Mouse (Mus musculus) liver, adult 2 months (tissue): ENCODE data around the gene Slc48a1. TPM values are rescaled to one million over a fixed set of nuclear protein-coding genes. Genes with fewer than 3 reads are reported as not detected.

Experiments
- DNase-seq: peaks from one replicate; pipeline ENCODE4 v3.0.0-alpha.2; 2011; ENCODE audit warnings: low read depth, low spot score; ENCODE audit errors: extremely low read depth
- H3K27ac ChIP-seq: fragments of 200-500 bp; replicated peaks from 2 replicates; pipeline ENCODE4 v1.5.1; 2012; ENCODE audit warnings: low read depth, mild to moderate bottlenecking, control low read depth, inconsistent platforms, low read length; ENCODE audit not compliant: insufficient read depth
- H3K27me3 ChIP-seq: fragments of 200-500 bp; 2 replicates; pipeline ENCODE4 v1.6.1; 2012; ENCODE audit warnings: mild to moderate bottlenecking, moderate library complexity, low read length, inconsistent platforms; ENCODE audit not compliant: control insufficient read depth, insufficient read depth
- H3K36me3 ChIP-seq: fragments of 200-500 bp; 2 replicates; pipeline ENCODE4 v1.6.1; 2012; ENCODE audit warnings: low read length, inconsistent platforms; ENCODE audit not compliant: control insufficient read depth, insufficient read depth
- H3K4me1 ChIP-seq: fragments of 200-500 bp; 2 replicates; pipeline ENCODE4 v1.6.1; 2011; ENCODE audit warnings: low read length; ENCODE audit not compliant: control insufficient read depth, insufficient read depth
- H3K4me3 ChIP-seq: fragments of 200-500 bp; 2 replicates; pipeline ENCODE4 v1.5.1; 2011; ENCODE audit warnings: low read depth, mild to moderate bottlenecking, control low read depth, low read length, moderate library complexity; ENCODE audit not compliant: insufficient read depth
- H3K79me2 ChIP-seq: fragments of 200-500 bp; 2 replicates; pipeline ENCODE4 v1.6.1; 2012; ENCODE audit warnings: inconsistent platforms, mild to moderate bottlenecking, low read length, moderate library complexity; ENCODE audit not compliant: control insufficient read depth, insufficient read depth
- H3K9ac ChIP-seq: fragments of 200-500 bp; 2 replicates; pipeline ENCODE4 v1.6.1; 2012; ENCODE audit warnings: low read depth, mild to moderate bottlenecking, control low read depth, inconsistent platforms, low read length
- CTCF ChIP-seq: fragments of 200-500 bp; IDR thresholded peaks from 2 replicates; pipeline ENCODE4 v1.5.1; 2011; ENCODE audit warnings: low read depth, low read length, control low read depth
- POLR2A ChIP-seq: fragments of 200-500 bp; IDR thresholded peaks from 2 replicates; pipeline ENCODE4 v1.6.1; 2011; ENCODE audit warnings: low read length, control low read depth; ENCODE audit not compliant: insufficient read depth; ENCODE audit errors: extremely low read depth
- WGBS: fragments of 180-500 bp; shearing (Covaris S2); methylation state at CpG from one replicate; pipeline ENCODE4 v1.1.7; 2018; 5-methylcytosine and 5-hydroxymethylcytosine counted together
- polyA plus RNA-seq: library from polyadenylated mRNA; depleted of rRNA; stranded (reverse); fragments of >200 nt; gene quantifications from 2 replicates; pipeline ENCODE4 v1.2.3, GENCODE M21; 2012
- total RNA-seq: library from RNA; depleted of rRNA; stranded (reverse); fragments of >200 nt; gene quantifications from 2 replicates; pipeline ENCODE4 v1.2.3, GENCODE M21; 2014

Slc48a1 gene
- total and polyA plus RNA-seq, 2 experiments = 15.2 to 54.9 TPM

DNA sequence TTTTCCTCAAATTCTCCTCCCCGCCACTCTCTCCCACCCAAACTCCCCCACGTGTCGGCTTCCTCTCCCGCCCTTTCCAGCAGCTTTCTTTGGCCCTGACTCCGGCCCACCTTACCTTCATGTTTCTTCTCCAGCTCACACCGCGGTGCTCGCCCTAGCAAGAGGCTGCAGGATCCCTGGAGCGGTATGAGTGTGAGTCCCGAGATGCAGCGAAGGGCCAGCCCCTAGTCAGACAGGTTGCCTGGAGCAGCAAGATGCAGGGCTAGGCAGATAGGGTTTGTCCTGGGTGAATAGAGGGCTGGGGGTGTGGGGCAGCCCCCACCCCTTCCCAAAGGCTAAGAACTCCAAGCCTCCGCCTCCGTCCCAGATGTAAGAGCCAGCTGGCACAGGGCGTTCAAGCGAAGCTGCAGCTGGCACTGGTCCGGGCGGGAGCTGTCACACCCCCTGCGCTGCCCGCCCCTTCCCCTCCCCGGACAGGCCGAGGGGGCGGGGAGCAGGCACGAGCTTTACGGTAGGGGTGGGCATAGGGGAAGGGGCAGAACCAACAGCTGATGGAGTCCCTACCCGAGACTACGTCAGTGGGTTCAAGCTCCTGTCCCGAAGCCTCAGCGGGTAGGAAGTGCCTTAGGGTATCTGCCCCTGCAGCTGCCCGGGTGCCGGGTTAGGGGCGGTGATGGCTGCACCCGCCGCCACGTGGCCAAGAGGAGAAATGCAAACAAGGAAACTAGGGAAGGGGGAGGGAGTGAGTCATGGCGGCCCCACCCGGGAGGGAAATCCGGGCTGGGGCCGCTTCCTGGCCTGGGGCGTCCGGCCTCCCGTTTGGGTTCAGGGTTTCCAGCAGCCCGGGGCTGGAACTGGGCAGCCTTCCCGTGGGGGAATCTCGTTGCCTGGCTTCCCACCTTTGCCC is 10.8 kb upstream of the Slc48a1 start, which contains the start of gene Rapgef3:
Gene Rapgef3 (minus strand): TSS at position 693 of the 907 bp plus-strand sequence.
- no peaks in the 10 kb centered on the region; the same call in 1 of the 2 replicates for H3K27me3 ChIP-seq

DNA sequence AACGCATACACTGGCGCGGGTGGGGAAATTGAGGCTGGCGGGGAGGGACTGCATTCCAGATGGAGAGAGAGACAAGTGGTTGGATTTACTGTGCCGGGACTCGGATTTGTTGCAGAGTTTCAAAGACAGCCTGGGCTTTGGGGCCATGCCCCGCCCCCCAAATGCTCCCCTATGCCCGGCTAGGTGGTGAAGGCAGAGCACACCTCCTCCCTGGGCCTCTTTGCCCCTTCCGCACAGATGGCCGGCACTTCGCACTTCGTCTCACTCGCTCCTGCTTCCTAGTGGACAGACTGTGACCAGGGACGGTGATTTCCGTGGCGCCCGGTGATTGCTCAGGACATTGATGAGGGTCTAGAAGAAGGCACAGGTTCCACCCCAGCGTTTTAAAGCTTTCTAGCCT is 10.1 kb upstream of the Slc48a1 start:
- H3K36me3 ChIP-seq = no peaks in the 10 kb centered on the region
- no peaks in the 10 kb centered on the region for H3K79me2 ChIP-seq
- H3K4me1 ChIP-seq = no peaks in the 10 kb centered on the region; the same call in 1 of the 2 replicates
- TF ChIP-seq POLR2A = no peak
- TF ChIP-seq CTCF = peak; percentile 24
- DNase-seq = no peak
- WGBS = 5% methylated on average over 18 of the region's 18 CpGs
- no peaks in the 10 kb centered on the region; the same call in 1 of the 2 replicates for H3K27me3 ChIP-seq
- peak overlapping the region; percentile 55 for H3K4me3 ChIP-seq
- peak overlapping the region; percentile 56 for H3K9ac ChIP-seq
- H3K27ac ChIP-seq = peak overlapping the region; percentile 54

More for the DNA sequence above, 10.8 kb upstream of the Slc48a1 start, which contains the start of gene Rapgef3:
- WGBS = 2% methylated on average over 44 of the region's 44 CpGs
- Histone ChIP-seq H3K27ac (peak within 1 kb of the TSS; percentile 54), H3K4me1 (peaks cover under 1% of the 10 kb centered on the region; the same call in 1 of the 2 replicates), H3K36me3 (no peaks in the 10 kb centered on the region), H3K79me2 (no peaks in the 10 kb centered on the region), H3K4me3 (peak within 1 kb of the TSS; percentile 55), H3K9ac (peak within 1 kb of the TSS; percentile 56)
- DNase-seq = no peak
- TF ChIP-seq POLR2A (0 out of 2 replicates have a peak, but pooled peaks have one; percentile 14), CTCF (peak; percentile 68)

DNA sequence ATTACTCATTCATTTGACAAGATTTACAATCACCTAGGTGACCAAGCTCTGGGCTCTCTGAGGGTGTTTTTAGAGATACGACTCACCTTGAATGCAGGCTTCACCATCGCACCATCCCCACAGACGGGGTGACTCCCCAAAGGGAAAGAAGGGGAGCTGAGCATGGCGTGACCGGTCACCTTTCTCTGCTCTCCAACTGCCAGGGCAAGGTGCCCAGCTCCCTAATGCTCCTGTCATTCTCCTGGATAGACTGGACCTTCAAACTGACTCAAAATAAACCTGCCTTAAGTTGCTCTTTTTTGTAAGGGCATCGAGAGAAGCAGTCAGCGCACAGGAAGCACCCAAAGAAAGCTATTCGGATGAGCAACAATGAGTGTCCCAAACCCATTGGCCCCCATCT is 8.0 kb upstream of the Slc48a1 start:
- Histone ChIP-seq H3K4me1 (peaks cover 5% of the 10 kb centered on the region; the same call in 1 of the 2 replicates), H3K79me2 (no peaks in the 10 kb centered on the region), H3K36me3 (no peaks in the 10 kb centered on the region), H3K27ac (no peak overlapping the region), H3K4me3 (no peak overlapping the region), H3K9ac (no peak overlapping the region), H3K27me3 (no peaks in the 10 kb centered on the region; the same call in 1 of the 2 replicates)
- WGBS = 88% methylated on average over 8 of the region's 8 CpGs
- no peak for TF ChIP-seq CTCF
- no peak for TF ChIP-seq POLR2A
- no peak for DNase-seq

DNA sequence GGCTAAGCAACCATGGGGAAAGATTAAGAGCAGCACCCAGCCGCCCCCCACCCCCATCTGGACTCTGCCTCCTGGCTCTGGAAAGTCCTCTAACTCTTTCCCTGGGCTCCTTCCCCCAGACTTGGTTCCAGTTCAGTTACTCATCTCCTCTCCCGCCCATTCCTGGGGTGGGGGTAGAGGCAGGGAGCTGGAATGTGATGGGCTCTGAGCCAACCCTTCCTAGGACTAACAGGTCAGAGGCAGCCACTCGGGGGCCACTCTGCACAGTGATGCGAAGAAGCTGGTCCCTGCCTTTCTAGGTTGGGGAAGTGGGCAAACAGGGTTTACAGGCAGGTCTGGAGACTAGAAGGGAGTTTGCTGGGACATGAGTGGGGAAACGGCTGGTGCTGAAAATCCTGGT is 5.2 kb upstream of the Slc48a1 start:
- Histone ChIP-seq H3K36me3 (no peaks in the 10 kb centered on the region), H3K4me3 (no peak overlapping the region), H3K79me2 (no peaks in the 10 kb centered on the region), H3K4me1 (peaks cover 5% of the 10 kb centered on the region; the same call in 1 of the 2 replicates), H3K27ac (peak overlapping the region; percentile 48), H3K27me3 (no peaks in the 10 kb centered on the region), H3K9ac (no peak overlapping the region; the same call in 1 of the 2 replicates)
- TF ChIP-seq POLR2A (no peak), CTCF (no peak)
- DNase-seq = no peak
- WGBS = 46% methylated on average over 5 of the region's 5 CpGs

DNA sequence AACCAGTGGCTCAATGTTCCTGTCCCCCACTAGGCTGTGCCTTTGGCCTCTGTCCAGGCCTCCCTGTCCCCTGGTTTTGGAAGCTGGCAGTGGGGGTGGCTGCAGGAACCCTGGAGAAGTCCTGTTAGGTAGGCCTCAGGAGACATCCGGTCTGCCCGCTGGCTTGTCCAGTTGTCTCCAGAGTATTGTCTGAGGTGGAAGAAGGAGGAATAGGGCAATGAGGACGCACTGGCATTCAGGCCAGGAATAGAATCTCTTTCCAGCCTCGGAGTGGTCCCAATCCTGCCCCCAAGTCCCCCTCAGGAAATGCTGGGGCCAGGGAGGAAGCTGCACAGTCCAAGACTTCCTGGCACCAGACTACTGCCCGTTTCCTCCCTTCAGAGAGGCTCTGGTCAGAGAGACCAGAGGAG is 4.4 kb upstream of the Slc48a1 start:
- no peak for DNase-seq
- no peak for TF ChIP-seq POLR2A
- TF ChIP-seq CTCF = no peak

More for the DNA sequence above, 4.4 kb upstream of the Slc48a1 start:
- peaks cover 5% of the 10 kb centered on the region for H3K4me1 ChIP-seq
- no peaks in the 10 kb centered on the region for H3K36me3 ChIP-seq
- H3K9ac ChIP-seq = no peak overlapping the region
- H3K4me3 ChIP-seq = no peak overlapping the region
- peak overlapping the region; percentile 93 for H3K27ac ChIP-seq
- WGBS = 79% methylated on average over 5 of the region's 5 CpGs
- H3K27me3 ChIP-seq = no peaks in the 10 kb centered on the region
- H3K79me2 ChIP-seq = no peaks in the 10 kb centered on the region
